Mouse (Mus musculus) heart, adult 18-20 months (tissue): ENCODE results near the gene Farsb. TPM values are rescaled to one million over a fixed set of nuclear protein-coding genes. Genes with fewer than 3 reads are reported as not detected.

Experiments used
- DNase-seq, 2 experiments: peaks; one replicate each; pipeline ENCODE4 v3.0.0; 2021 to 2022; ENCODE audit warnings: mixed read lengths in 1 of 2
- total RNA-seq, 2 experiments: library from RNA; stranded (reverse); gene quantifications; 2 replicates each; pipeline ENCODE4 v1.2.3; 2021

The Farsb gene
- total RNA-seq, 2 experiments from 2014 or later: 47.8 to 51.2 TPM

DNA sequence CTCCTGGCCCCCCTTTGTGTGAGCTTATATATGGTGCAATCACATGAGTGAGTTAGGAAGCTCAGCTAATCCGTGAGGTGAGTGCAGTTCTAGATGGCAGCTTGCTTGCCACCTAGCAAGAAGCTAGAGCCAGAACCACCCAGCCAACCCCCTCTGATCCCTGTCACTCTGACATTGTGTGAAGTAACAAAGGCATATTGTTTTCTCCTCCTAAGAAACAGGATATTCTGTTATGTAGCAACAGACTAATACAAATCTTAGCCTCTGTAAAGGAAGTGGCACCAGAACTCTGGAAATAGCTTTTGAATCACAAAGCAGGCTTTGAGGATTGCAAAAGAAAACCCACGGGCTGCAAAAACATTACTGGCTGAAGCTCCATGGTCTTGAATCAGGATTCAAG lies 4.3 kb downstream of the Farsb start:
- DNase-seq: no peak

DNA sequence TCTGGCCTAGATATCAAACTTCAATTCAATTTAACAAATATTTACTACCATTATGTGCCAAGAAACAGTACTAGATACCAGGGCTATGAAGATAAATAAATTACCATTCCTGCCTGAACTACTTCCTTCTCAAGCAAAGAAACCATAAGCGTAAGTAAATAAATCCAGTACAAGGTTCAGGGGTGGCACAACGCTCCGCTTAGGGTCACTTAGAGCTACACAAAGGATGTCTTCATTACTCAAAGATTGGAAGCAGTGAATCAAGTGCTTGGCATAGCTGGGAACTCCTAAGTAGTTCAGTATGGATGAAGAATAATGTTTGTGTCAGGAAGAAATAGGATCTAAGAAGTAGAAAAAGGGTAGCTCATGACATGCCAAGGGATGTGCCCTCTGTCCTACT lies 5.3 kb downstream of the Farsb start:
- DNase-seq: no peak

DNA sequence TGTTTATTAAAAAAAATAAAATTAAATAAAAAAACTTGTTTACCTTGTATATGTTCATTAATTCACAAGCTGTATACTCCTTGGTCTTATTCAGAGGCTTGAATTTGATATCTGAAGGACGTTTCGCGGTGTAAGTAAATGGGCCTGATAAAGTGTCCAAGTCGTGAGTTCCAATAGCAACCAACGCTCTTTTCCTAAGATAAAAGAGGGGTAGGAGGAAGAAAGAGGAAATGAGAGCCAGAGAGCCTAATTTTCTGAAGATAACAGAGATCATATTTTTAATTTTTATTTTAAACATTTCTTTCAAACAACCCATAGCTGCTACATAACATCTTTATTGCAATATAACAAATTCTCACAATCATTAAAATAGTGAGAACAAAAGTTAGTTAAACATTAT lies 16.3 kb downstream of the Farsb start:
- no peak for DNase-seq

DNA sequence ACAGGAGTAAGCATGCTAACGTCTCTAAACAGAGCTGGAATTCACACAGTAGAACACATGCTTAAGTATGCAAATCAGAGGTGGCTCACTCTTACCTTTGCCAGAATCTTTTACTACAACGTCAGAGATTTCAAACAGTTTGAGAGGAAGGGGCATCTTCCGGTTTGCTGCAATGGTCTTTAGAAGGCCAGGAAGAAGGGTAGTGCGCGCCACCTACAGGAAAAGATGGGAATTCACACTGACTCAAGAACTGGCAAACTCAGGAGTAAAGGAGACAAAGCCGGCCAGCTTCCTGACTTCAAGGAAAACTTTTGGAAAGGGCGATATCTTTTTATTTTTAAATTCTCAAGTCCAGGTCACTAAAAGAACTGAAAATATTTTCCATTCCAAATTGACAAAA lies 34.0 kb downstream of the Farsb start:
- DNase-seq: peak; percentile 8 to 45

DNA sequence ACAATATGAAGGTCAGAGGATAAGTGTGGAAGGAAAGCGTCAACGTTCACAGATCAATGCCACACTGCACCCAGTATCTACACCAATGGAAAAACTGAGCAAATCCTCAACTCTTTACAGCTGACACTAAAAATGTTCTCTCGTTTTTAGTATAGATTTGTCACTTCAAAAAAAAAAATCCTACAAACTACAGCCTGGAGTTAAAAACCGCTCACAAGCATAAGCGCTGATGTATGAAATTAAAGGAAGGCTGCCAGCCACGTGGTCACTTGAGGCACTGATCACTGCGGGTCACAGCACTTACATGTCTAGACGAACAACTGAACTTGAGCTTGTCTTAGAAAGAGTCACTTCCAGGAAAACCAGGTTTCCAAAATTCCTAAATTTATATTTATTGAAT lies 34.8 kb downstream of the Farsb start:
- DNase-seq: no peak

DNA sequence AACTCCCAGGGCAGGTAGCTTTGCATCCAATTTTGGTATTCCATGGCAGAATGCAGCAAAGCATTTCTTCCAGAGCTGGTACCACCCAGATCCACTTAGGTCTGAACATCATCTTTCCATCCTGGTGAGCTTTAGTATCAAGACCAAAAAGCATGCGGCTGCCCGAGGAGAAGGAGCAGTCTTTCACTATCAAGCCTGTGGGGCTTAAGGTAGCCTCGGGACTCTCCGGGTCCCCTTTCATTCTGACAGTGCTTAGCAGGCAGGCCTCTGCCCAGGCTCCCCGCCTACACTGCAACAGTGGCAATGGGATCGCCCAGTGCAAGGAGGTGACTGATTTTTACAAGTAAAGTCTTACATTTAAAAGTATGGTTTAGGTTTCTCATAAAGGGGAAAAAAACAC lies 36.2 kb downstream of the Farsb start:
- DNase-seq: no peak

DNA sequence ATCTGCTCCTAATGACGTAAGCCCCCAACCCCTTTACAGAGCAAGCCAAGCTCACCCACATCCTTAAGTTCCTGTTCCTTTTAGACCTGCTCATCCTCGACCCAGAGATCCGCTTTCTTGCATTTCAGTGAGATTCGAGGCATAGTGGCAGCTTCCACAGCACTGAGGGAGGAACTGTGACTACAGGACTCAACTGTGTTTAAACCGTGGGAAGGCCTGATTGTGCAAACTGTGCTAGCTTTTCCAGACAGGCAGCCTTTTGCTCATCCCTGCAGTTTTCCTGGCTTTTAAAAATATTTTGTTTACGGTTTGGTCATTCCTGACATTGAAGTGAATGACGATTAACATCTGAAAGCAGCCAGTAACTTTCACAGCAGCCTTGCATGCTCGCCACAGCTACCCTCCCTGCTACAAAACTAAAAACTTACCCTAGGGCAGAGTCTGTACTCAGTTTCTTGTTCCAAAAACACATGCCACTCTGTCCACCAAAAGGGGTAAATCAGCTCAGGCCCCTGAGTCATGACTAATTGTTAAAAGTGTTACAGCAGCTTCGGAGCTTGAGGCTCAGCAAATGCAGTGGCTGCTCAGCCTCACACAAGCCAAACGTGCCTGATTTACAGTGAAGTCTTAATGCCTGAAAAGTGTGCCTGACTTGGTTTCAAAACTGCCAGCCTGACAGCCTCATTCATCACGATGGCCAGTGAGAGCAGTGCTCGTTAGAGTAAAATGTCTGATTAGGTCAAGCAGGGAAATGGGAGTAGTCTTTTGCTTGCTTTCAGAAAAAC lies 37.4 kb downstream of the Farsb start:
- no peak for DNase-seq

DNA sequence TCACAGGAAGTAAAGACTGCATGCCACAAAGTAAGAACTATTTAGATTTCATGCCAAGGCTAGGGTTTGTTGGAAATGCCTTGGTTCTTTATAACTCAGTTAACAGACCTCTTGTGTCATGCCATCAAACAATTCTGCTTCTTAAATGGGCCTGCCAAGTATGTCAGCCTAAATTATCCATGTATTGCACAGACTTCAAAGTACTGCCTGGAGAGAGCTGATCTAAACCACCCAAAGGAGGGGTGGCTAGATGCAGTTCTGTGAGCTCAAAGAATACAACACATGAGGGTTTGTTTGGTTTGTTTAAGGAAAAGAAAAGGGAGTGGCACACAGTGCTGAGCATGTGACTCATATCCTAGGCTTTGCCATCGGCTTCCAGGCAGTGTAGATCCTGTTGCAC lies 40.6 kb downstream of the Farsb start:
- DNase-seq: no peak

DNA sequence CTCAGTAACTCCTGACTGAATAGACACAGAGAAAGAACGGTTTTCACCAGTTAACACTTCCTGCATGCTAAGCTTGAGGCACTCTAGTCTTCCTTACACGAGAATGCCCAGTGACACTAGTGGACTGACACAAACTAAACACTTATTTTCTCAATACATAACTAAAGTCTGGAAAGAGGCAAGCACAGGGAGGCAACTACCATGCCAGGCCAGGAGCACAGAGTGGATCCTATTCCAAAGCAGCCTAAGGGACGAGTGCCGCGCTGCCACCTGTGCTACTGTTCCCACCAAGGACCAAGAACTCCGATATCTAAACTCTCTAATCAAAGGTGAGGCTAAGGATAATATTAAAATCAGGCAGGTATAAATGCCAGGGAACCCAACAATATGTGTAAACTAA lies 42.0 kb downstream of the Farsb start:
- no peak for DNase-seq

DNA sequence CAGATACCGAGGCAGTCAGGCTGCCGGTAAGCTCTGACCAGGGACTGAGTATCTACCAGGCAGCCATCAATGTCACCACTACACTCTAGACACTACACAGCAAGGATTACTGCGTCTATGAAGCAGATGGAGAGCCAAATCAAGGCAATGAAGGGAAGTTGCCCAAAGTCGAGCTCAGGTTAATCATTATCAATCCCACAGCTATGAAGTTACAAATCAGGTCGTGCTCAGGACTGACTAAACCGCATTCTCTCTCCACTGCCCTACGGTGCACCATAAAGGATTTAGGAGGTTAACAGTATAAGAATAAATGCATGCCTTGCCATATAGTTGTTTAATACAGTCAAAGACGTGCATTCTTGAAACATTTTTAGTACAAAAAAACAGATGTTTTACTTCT lies 42.5 kb downstream of the Farsb start:
- DNase-seq: no peak

DNA sequence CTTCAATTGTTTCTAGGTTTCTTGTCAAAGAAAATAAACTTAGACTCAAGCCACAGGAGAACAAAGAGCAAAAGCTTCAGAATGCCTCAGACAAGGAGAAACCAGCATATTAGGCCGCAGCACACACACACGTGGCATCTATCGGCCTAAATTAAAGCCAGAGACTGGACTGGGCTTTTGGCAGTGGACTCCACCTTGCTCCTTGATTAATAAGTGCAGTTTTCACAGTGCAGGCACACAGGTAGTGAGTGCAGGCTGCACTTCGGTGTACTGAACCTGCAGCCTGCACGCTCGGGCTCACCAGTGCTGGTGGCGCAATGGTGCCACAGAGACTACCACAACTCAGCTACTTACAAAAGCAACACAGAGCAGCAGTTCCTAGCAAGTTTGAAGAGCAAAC lies 45.6 kb downstream of the Farsb start:
- no peak for DNase-seq

DNA sequence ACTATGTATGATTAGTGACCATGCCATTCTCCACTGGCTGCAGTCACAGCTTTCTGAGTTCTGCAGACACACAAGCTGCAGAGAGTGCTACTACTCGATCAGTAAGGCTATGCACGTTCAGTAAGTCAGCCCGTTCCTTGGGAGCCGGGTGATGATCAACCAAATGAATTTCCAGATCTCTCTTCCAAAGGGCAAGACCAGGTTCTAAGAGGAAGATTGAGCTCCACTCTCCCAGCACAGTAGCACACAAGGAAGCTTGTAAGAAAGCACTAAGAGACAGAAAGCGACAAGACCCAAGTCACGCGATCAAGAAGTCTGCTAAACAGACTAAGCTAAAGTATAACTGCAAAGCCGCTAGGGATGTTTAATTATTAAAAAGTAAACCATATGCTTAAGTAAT lies 48.0 kb downstream of the Farsb start:
- no peak for DNase-seq

DNA sequence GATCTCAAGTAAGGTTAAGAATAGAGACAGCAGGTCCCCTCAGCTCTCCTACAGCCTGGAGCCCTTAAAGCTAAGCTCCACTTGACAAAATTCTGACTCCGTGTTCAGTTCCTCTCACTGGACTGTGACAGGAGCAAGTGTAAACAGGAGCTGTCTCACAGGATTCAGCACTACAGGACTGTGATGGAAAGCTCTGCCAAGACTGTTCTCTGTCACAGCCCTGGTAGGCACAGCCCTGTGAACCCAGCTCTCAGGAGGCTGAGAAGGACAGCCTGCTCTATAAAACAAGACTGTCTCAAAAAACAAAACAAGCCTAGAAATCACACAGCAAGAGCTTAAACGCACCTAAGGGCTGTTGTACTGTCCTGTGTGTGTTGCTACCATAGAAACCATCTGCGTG lies 51.5 kb downstream of the Farsb start:
- no peak for DNase-seq

DNA sequence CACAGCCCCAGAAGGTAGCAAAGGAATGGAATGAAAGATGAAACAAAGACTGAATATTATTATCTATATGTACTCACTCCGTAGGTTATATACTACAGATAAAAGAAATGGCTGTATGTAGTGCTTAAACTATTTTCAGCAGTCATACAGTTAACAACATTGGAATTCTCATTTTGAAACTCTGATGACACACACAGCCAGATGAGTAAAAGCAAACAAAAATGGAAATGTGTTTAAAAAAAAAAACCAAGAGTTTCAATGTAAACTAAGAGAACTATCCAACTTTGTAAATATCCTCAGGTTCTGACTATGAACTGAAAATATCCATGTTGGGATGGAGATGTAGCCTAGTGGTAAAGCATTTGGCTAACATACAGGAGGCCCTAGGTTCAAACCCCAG lies 52.3 kb downstream of the Farsb start:
- DNase-seq: no peak

DNA sequence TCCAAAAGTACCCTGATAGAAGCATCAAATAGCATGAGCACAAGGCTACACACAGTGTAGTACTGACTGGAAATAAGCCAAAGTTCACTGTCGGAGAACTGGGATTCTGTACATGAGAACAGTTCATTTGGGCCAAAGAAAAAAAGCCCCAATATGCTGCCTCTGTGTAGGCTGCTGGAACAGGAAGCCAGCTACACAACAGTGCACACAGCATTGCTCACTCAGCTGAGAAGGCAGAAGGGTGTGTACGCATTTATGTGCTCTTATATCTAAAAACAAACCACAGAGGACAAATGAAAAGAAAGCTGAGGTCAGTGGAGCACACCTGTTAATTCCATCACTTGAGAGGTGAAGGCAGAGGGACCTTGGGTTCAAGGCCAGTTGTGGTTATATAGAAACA lies 52.7 kb downstream of the Farsb start:
- no peak for DNase-seq

DNA sequence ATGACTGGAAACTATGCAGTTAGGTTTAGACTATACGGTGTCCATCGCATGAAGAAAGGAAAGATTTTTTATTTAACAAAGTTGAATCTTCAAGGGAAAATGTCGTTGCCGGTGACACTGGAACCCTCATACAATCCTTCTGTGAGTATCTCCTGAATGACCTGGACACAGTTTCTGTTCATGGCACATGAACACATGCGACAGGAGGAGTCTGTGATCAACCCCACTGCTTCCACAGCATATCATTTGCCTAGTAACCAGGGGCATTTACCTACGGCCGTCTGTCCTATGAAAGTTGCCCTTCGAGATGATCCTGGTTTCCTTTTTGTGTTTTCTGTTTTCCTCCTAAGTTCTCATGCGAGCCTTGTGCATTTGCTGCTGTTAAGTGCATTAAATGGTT lies 55.2 kb downstream of the Farsb start:
- no peak for DNase-seq

DNA sequence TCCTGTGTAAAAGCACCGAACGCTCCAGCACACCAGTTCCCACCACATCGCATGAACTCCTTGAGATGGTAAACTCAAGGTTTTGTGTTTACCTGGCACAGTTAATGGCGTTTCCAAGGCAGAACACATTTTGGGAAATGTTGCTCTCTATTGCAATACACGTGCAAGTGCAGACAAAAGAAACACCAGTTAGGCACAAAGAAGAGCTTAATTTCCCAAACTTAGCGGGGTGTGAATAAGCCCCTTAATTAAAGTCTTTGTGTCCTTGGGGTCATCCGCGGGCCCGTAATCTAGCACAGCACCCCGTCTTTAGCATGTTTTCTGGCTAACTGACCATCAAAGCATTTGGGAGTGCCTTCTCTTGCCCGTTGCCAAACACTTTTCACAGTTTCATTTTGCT lies 59.8 kb downstream of the Farsb start:
- no peak for DNase-seq

DNA sequence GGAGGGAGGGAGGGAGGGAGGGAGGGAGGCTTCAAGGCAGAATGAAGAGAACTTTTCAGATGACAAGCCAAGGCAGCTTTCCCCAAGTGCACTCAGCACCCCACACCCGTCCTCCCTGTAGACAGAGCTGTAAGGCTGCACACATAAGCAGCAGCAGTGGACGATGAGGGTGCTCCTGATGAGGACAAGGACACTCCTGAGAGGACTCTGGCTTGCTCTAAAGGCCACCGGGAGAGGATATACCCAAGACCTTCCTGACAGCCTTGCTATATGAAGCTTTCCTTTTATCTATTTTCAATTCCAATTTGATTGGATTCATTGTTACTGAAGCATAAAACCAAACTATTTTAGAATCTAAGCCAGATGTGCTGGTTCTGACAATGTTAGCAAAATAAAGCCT lies 61.9 kb downstream of the Farsb start:
- DNase-seq: peak in 1 of 2 experiments; percentile 21

DNA sequence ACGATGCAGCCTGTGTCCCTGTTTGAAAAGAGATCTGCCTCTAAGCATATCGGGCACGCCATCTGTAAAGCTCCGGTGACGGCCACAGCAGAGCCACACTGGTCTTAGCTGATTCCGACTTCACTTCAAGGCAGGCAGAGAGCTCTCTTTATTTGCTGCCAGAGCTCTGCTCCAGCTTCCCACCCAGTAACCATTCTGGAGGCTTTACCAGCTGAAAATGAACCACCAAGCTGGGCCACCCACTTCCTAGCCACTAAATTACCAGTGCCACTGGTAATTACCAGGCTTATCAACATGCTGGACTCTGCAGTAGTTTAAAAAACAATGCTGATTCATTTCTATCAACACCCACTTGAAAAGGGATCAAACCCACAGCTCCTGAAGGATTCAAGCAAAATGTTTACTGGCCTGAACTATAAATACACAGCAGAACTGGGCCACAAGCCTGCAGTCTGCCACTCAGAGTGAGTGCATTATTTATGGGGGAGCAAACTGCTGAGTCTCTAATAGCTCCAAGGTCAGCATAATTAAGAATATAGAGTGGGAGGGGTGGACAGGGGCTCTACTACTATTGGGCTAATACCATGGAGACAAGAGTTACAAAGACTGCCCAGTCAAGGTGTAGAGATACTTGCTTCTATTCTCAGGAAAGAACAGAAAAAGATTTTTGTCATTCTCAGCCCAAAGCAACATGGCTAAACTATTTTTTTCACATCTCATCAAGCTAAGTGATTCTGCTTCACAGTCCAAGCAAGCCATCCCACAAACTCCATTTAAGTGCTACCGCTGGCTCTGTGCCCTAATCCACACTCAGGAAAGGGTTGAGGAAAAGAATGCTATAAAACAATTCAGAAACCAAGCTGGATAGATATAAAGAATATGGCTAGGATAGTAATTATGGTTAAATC lies 62.6 kb downstream of the Farsb start:
- peak; percentile 54 to 73 for DNase-seq

DNA sequence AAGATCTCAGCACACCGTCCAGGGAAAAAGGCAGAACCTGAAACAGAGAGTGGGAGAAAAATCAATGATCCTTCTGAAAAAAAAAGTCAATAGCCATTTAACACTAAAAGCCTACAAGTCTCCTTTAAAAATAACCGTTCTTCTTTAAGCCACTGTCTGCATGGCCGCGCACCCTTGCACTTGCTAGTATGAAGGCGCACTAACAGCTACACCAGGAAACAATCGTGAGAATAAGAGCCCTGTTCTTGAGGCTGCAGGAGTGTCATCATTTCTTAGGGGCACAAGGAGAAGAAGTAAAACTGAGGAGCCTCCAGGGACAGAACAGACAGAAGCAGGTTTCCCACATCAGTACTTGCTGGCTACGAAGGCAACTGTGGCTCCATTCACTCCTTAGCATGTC lies 63.4 kb downstream of the Farsb start:
- no peak for DNase-seq

DNA sequence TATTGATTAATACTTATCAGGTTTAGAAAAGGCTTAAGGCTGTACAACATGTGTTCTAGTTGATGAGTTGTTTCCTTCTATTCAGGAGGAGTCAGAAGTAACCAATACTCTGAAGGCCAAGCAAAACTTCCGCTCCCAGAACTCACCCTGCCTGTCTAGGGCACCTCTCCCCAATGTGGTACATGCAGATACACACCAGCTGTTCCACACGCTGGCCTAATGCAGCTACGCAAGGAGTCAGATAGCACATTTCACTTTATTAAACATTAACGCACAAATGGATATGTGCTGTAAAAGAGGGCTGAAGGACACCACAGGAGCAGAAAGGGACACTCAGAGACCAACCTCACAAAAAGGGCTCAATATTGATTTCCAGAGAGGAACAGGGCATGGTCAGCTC lies 63.8 kb downstream of the Farsb start:
- no peak for DNase-seq

DNA sequence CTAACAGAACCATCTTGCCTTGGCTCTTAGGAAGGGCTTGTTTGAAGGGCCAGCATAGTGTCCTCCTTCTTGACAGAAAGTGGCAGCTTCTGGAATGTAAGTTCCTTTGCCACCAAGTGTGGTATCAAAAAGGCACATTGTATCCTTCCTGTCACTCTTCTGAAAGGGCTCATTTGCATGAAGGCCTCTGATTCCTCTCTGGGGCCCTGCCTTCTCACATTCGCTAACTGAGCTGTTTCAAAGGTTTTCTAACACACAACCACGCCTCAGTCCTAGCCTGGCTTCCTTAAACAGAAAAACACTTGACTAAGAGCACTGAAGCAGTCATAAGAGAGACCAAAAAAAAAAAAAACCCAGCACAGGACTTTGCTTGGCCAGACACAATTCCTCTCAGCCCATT lies 66.1 kb downstream of the Farsb start:
- DNase-seq: no peak

DNA sequence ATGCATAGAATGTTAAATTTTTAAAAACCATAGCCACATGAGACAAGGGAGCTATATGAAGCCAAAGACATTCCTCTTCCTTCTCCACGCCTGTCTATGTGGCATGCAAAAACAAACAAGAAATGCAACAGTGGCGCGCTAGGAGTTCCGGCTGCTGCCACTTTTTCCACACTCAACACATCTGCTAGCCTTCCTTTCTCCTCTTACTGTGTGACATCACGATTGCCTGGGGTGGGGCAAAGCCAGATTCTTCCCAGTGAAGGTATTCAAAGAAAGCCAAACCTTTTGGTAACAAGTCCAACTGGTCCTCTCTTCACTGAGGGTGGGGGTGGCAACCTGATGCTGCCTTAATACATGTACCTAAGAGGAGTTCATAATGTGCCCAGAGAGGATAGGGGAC lies 66.9 kb downstream of the Farsb start:
- DNase-seq: no peak

DNA sequence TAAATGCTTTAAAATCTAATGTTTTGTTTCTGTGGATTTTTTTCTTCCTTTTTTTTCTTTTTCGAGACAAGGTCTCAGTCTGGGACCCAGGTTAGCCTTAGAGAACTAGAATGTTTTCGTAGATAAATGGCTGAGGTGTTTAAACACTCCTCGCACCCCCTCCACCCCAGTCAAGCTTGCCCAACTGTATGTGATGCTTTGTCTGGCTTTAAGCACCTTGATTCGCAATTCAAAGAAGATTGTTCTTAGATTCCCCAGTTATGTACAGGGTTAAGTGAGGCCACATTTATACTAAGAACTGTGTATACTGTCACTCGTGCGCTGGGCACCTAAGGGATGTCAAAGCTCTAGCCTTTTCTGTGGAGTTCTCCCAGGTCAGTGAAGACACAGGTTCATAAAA lies 68.4 kb downstream of the Farsb start:
- no peak for DNase-seq
